ENCODE assay signal across 11 mouse cellular contexts in the genomic region with DNA sequence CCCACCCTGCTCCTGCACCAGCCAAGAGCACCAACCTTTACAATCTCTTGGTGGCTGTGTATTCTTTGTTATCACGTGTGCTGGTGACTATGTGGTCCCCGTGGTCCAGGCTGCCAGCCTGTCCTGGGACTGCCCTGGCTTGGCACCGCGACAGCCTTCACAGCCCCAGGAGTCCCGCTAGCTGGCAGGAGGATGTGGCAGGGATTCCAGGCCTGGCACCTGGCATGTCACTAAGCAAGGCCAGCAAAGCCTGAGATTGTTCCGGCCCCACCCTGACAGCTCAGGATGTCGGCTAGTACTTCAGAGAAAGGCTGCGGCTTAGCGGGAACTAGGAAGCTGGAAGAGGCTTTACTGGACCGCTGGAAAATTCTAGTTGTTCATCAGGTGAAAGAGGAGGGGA.
DNase-seq lines count a peak whose midpoint lies in the region; ATAC-seq and TF ChIP-seq lines count a peak whose summit lies in the region.
"Had no signal": no experiment of that assay in that cellular context is flagged by ENCODE, and none has a peak within 500 bp of the region (broad histone marks: within the 10 kb centered on the region; RNA-seq: fewer than 3 reads in every experiment).

No protein-coding gene starts in this region.

- no peak overlapping the region for H3K27ac ChIP-seq in hindbrain, postnatal 0 days
- H3K27ac ChIP-seq in hindbrain, embryonic 12.5 days = no peak overlapping the region
- peak overlapping the region; percentile 88 for H3K27ac ChIP-seq in kidney, embryonic 16.5 days (ENCODE audit: low read length)
- no peak overlapping the region for H3K27ac ChIP-seq in intestine, postnatal 0 days (ENCODE audit: low read depth, low read length)

- DNase-seq in hindbrain, postnatal 0 days (ENCODE audit: low spot score) = peak; percentile 54
- DNase-seq in adrenal gland, postnatal 25 days = peak; percentile 66
- DNase-seq in cerebellum, adult 9-11 months = peak; percentile 86
- DNase-seq in left cerebral cortex, postnatal 14 days (ENCODE audit: low spot score in 2 of 2) = no peak
- DNase-seq: right cerebral cortex, postnatal 14 days; thymus, postnatal 36 days had no signal

- intact Hi-C loops in left cerebral cortex, postnatal 14 days (cut with DNase I) = no loop called here

- no peak overlapping the region for H3K4me3 ChIP-seq in hindbrain, postnatal 0 days (ENCODE audit: low read length)
- H3K4me3 ChIP-seq in hindbrain, embryonic 12.5 days = no peak overlapping the region
- H3K4me3 ChIP-seq in kidney, embryonic 16.5 days (ENCODE audit: low read length) = no peak overlapping the region
- H3K4me3 ChIP-seq in intestine, postnatal 0 days (ENCODE audit: low read depth, low read length) = no peak overlapping the region
- H3K4me3 ChIP-seq: erythroblast, embryonic 14.5 days had no signal

- 47% methylated on average over 10 of the region's 10 CpGs for whole genome bisulfite sequencing in hindbrain, postnatal 0 days
- WGBS in hindbrain, embryonic 12.5 days = 89% methylated on average over 10 of the region's 10 CpGs
- WGBS in kidney, embryonic 16.5 days = 77% methylated on average over 10 of the region's 10 CpGs
- 47% methylated on average over 10 of the region's 10 CpGs for WGBS in intestine, postnatal 0 days

- no peak overlapping the region for H3K9ac ChIP-seq in hindbrain, postnatal 0 days (replicated peaks; ENCODE audit: low read length)
- H3K9ac ChIP-seq in hindbrain, embryonic 12.5 days = no peak overlapping the region
- no peak overlapping the region for H3K9ac ChIP-seq in kidney, embryonic 16.5 days (replicated peaks; ENCODE audit: low read length)
- H3K9ac ChIP-seq in intestine, postnatal 0 days (ENCODE audit: low read depth, low read length) = no peak overlapping the region

- no peaks in the 10 kb centered on the region for H3K36me3 ChIP-seq in hindbrain, postnatal 0 days (ENCODE audit: insufficient read depth, low read length)
- H3K36me3 ChIP-seq in hindbrain, embryonic 12.5 days = no peaks in the 10 kb centered on the region
- no peaks in the 10 kb centered on the region for H3K36me3 ChIP-seq in kidney, embryonic 16.5 days (ENCODE audit: insufficient read depth, low read length)
- H3K36me3 ChIP-seq in intestine, postnatal 0 days (ENCODE audit: control insufficient read depth, insufficient read depth) = no peaks in the 10 kb centered on the region

- H3K27me3 ChIP-seq in hindbrain, postnatal 0 days (ENCODE audit: insufficient read depth, low read length) = no peaks in the 10 kb centered on the region
- H3K27me3 ChIP-seq in hindbrain, embryonic 12.5 days = no peaks in the 10 kb centered on the region
- H3K27me3 ChIP-seq in kidney, embryonic 16.5 days (ENCODE audit: insufficient read depth, low read length) = no peaks in the 10 kb centered on the region
- H3K27me3 ChIP-seq in intestine, postnatal 0 days (replicated peaks; ENCODE audit: control insufficient read depth, insufficient read depth, low read length) = no peaks in the 10 kb centered on the region

- H3K9me3 ChIP-seq in hindbrain, postnatal 0 days (ENCODE audit: low read length) = no peaks in the 10 kb centered on the region
- no peaks in the 10 kb centered on the region for H3K9me3 ChIP-seq in hindbrain, embryonic 12.5 days (replicated peaks)
- H3K9me3 ChIP-seq in kidney, embryonic 16.5 days (ENCODE audit: low read length) = no peaks in the 10 kb centered on the region
- no peaks in the 10 kb centered on the region for H3K9me3 ChIP-seq in intestine, postnatal 0 days (ENCODE audit: control insufficient read depth)

- no peak for TF ChIP-seq CTCF in hindbrain, postnatal 0 days (IDR thresholded peaks at IDR 0.05; ENCODE audit: low read depth)
- TF ChIP-seq CTCF in intestine, postnatal 0 days (IDR thresholded peaks at IDR 0.05; ENCODE audit: low read depth) = no peak

- H3K4me1 ChIP-seq in hindbrain, postnatal 0 days (ENCODE audit: insufficient read depth, low read length) = peaks cover 20% of the 10 kb centered on the region
- peaks cover 33% of the 10 kb centered on the region for H3K4me1 ChIP-seq in hindbrain, embryonic 12.5 days
- H3K4me1 ChIP-seq in kidney, embryonic 16.5 days (ENCODE audit: insufficient read depth, low read length) = peaks cover 70% of the 10 kb centered on the region
- peaks cover 17% of the 10 kb centered on the region for H3K4me1 ChIP-seq in intestine, postnatal 0 days (replicated peaks; ENCODE audit: control insufficient read depth, insufficient read depth, low read length)

- peak; percentile 28; the same call in 1 of the 2 replicates for ATAC-seq in hindbrain, postnatal 0 days
- no peak for ATAC-seq in hindbrain, embryonic 12.5 days (ENCODE audit: low FRiP score)
- no peak for ATAC-seq in kidney, embryonic 16.5 days (ENCODE audit: low FRiP score, low TSS enrichment)
- no peak for ATAC-seq in granulocyte monocyte progenitor cell, adult 5-6 weeks (replicated peaks; ENCODE audit: poor library complexity, severe bottlenecking)
- ATAC-seq in intestine, postnatal 0 days = no peak

- H3K4me2 ChIP-seq in hindbrain, postnatal 0 days (ENCODE audit: low read depth, low read length) = no peak overlapping the region
- H3K4me2 ChIP-seq in hindbrain, embryonic 12.5 days (replicated peaks) = no peak overlapping the region
- H3K4me2 ChIP-seq in kidney, embryonic 16.5 days (replicated peaks; ENCODE audit: low read depth, low read length) = no peak overlapping the region
- H3K4me2 ChIP-seq in intestine, postnatal 0 days (replicated peaks; ENCODE audit: low read depth) = no peak overlapping the region

Comparison
In these comparisons a context has a peak if more than half of its experiments do, and no peak if none do; other contexts are left out.
1. DNase-seq: peak in hindbrain, postnatal 0 days (single experiment), adrenal gland, postnatal 25 days (single experiment) and cerebellum, adult 9-11 months (single experiment); none in left cerebral cortex, postnatal 14 days (0 of 2).